Mouse (Mus musculus) brain, embryonic 14.5 days (tissue): Measurements from ENCODE around the gene Kcnj6.

Experiments
- CTCF ChIP-seq: fragments of 200-500 bp; IDR thresholded peaks from 2 replicates; pipeline ENCODE4 v1.5.1; 2012; ENCODE audit warnings: inconsistent platforms, mild to moderate bottlenecking, moderate library complexity, borderline replicate concordance; ENCODE audit not compliant: insufficient read depth, insufficient read length; ENCODE audit errors: extremely low read depth
- POLR2A ChIP-seq: fragments of 200-500 bp; IDR thresholded peaks from 2 replicates; pipeline ENCODE4 v1.6.1; 2012; ENCODE audit warnings: mild to moderate bottlenecking, inconsistent platforms, borderline replicate concordance; ENCODE audit not compliant: poor library complexity, insufficient read depth, insufficient read length, severe bottlenecking; ENCODE audit errors: extremely low read depth

GRCm38 (mm10) chr16:94931343-94932301 lies 65.9 kb downstream of the Kcnj6 start:
- TF ChIP-seq CTCF (no peak), POLR2A (no peak)
